In genomic region chr9:57339577-57340210, GRCm38 (mm10) we compare ENCODE assay signal across 11 mouse cellular contexts.
A peak's percentile ranks its signal among the peaks of the same experiment; 100 is the strongest.
DNase-seq lines count a peak whose midpoint lies in the region; ATAC-seq lines count a peak whose summit lies in the region.
"Had no signal": no experiment of that assay in that cellular context is flagged by ENCODE, and none has a peak within 500 bp of the region (broad histone marks: within the 10 kb centered on the region; RNA-seq: fewer than 3 reads in every experiment).

No protein-coding gene starts in this region.

- peak; percentile 62 for ATAC-seq in monocyte, adult 5-6 weeks (replicated peaks; ENCODE audit: insufficient number of reproducible peaks, low FRiP score, low TSS enrichment, poor library complexity, severe bottlenecking)
- ATAC-seq in hindbrain, embryonic 13.5 days (ENCODE audit: low FRiP score), result no peak
- ATAC-seq: intestine, postnatal 0 days had no signal

- WGBS in hindbrain, embryonic 13.5 days, result 86% methylated on average over 5 of the region's 5 CpGs

- intact Hi-C loops in heart, postnatal 10 days (cut with DNase I), result no loop called here

- H3K4me3 ChIP-seq in hindbrain, embryonic 13.5 days, result no peak overlapping the region

- peaks cover 6% of the 10 kb centered on the region; the same call in 1 of the 2 replicates for H3K9me3 ChIP-seq in hindbrain, embryonic 13.5 days

- no peaks in the 10 kb centered on the region for H3K36me3 ChIP-seq in hindbrain, embryonic 13.5 days

- no peak overlapping the region for H3K9ac ChIP-seq in hindbrain, embryonic 13.5 days

- H3K4me2 ChIP-seq in hindbrain, embryonic 13.5 days, result no peak overlapping the region

- H3K27ac ChIP-seq in hindbrain, embryonic 13.5 days, result no peak overlapping the region

- peak; percentile 23 for DNase-seq in lung, postnatal 25 days (ENCODE audit: low spot score)
- DNase-seq in lung, postnatal 10 days, result no peak
- peak; percentile 65 for DNase-seq in c-Kit-positive CD71-negative TER-119-negative erythroid progenitor cells, embryonic 14.5 days (ENCODE audit: low read depth)
- DNase-seq in thymus, postnatal 25 days, result peak; percentile 88
- DNase-seq in heart, adult 11 months, result no peak
- DNase-seq in heart, postnatal 10 days, result no peak
- DNase-seq: adrenal gland, postnatal 10 days; cerebellum, postnatal 25 days had no signal

- no peaks in the 10 kb centered on the region for H3K27me3 ChIP-seq in hindbrain, embryonic 13.5 days

- no peaks in the 10 kb centered on the region for H3K4me1 ChIP-seq in hindbrain, embryonic 13.5 days (replicated peaks)

Comparison
In these comparisons a context has a peak if more than half of its experiments do, and no peak if none do; other contexts are left out.
1. DNase-seq: peak in lung, postnatal 25 days (single experiment), c-Kit-positive CD71-negative TER-119-negative erythroid progenitor cells, embryonic 14.5 days (single experiment) and thymus, postnatal 25 days (single experiment); none in lung, postnatal 10 days (single experiment), heart, adult 11 months (single experiment) and heart, postnatal 10 days (0 of 2).